Mouse (Mus musculus): ENCODE measurements at regions not wholly inside any gene's neighbourhood (a gene's known extent, or its start where the extent isn't known, plus 50 kb on each side); places are given as distances from the start of the nearest gene placed in this dataset.

DNA sequence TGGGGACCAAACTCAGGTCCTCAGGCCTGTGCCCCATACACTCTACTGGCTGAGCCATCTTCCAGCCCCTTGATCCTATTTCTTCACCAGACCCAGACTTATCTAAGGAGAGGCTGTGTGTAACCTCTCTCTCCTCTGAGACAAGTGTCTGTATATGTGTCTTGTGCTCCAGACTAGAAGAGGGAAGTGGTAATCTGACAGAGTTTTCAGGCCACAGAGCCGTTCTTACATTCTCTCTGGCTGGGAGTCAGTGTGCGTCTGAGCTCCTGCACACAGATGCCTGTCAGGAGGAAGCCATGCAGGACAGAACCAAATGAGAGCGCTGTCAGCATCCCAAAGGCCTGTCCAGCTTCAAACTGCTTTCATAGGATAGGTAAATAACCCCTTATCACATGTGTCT, 60.8 kb upstream of the Spred2 start:
- Histone ChIP-seq H3K27ac (ENCODE audit: control insufficient read depth, insufficient read depth, low read depth, low read length) (no peak overlapping the region), H3K4me1 (ENCODE audit: control insufficient read depth, insufficient read depth, low read length) (no peaks in the 10 kb centered on the region), H3K4me3 (ENCODE audit: control insufficient read depth, low read depth, low read length) (no peak overlapping the region), H3K36me3 (ENCODE audit: control insufficient read depth, insufficient read depth, low read length) (no peaks in the 10 kb centered on the region), H3K27me3 (ENCODE audit: control insufficient read depth, insufficient read depth, low read length) (no peaks in the 10 kb centered on the region)
- no peak for TF ChIP-seq CTCF (IDR thresholded peaks at IDR 0.05; ENCODE audit: control insufficient read depth, insufficient read depth, insufficient replicate concordance, low read depth, low read length)
- no peak for TF ChIP-seq POLR2A (IDR thresholded peaks at IDR 0.05; ENCODE audit: control insufficient read depth, low read depth, low read length)

DNA sequence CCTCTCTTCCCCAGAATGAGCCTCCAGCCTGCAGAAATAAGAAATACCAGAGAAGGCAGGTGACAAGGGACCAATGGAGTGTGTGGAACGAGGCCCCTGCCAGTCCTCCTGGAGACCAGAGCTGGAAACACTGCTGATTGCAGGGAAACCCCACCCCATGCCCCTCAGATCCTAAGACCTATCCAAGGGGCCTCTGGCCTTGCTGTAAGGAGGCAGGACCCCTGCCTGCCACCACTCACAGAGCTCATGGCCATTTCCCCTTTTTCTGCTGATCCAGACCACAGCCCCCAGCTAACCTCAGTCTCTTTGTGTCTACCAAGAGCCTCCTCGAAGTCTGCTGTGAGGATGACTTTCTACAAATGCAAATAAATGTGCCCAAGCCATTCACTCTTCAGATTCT, 57.9 kb upstream of the Spred2 start:
- H3K36me3 ChIP-seq (ENCODE audit: control insufficient read depth, insufficient read depth, low read length): no peaks in the 10 kb centered on the region
- no peak overlapping the region for H3K27ac ChIP-seq (ENCODE audit: control insufficient read depth, insufficient read depth, low read depth, low read length)
- H3K27me3 ChIP-seq (ENCODE audit: control insufficient read depth, insufficient read depth, low read length): no peaks in the 10 kb centered on the region
- H3K4me1 ChIP-seq (ENCODE audit: control insufficient read depth, insufficient read depth, low read length): no peaks in the 10 kb centered on the region
- H3K4me3 ChIP-seq (ENCODE audit: control insufficient read depth, low read depth, low read length): no peak overlapping the region
- TF ChIP-seq POLR2A (IDR thresholded peaks at IDR 0.05; ENCODE audit: control insufficient read depth, low read depth, low read length): no peak
- TF ChIP-seq CTCF (IDR thresholded peaks at IDR 0.05; ENCODE audit: control insufficient read depth, insufficient read depth, insufficient replicate concordance, low read depth, low read length): no peak

DNA sequence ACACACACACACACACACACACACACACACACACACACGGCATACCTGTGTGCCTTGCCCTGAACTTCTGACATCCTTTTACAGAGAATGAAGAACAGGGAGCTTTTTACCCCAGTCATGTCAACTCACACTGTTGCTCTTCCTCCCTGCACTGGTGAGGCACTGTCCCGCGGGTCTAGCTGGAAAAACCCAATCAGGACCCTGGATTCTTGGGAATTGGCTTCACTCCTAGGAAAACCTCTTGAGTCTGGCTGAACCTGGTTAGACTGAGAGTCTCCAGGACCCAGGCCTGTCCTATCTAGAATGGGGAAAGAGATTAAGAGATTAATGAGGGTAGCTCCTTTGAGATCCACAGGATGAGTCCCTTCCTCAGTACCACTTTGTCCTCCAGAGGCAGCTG, 54.5 kb upstream of the Spred2 start:
- Histone ChIP-seq H3K4me1 (ENCODE audit: control insufficient read depth, insufficient read depth, low read length) (no peaks in the 10 kb centered on the region), H3K27ac (ENCODE audit: control insufficient read depth, insufficient read depth, low read depth, low read length) (no peak overlapping the region), H3K27me3 (ENCODE audit: control insufficient read depth, insufficient read depth, low read length) (no peaks in the 10 kb centered on the region), H3K36me3 (ENCODE audit: control insufficient read depth, insufficient read depth, low read length) (no peaks in the 10 kb centered on the region), H3K4me3 (ENCODE audit: control insufficient read depth, low read depth, low read length) (no peak overlapping the region)
- TF ChIP-seq CTCF (IDR thresholded peaks at IDR 0.05; ENCODE audit: control insufficient read depth, insufficient read depth, insufficient replicate concordance, low read depth, low read length): no peak
- TF ChIP-seq POLR2A (IDR thresholded peaks at IDR 0.05; ENCODE audit: control insufficient read depth, low read depth, low read length): no peak

DNA sequence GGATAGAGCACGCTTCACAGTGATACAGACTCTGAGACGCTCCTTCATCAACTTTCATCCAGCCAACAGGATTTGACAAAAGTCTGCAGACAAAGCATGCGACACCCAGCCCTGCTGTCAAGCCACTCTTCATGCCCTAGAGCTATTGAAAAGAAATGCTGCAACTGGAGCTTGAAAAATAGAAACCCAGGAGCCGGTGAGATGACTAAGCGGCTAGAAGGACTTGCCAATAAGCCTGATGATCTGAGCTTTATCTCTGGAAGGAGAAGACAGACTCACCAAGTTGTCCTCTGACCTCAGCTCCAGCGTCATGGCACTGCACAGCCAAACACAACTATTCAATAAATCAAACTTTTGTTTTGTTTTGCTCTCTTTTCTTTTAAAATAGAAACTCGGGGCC, 54.0 kb upstream of the Spred2 start:
- Histone ChIP-seq H3K27ac (ENCODE audit: control insufficient read depth, insufficient read depth, low read depth, low read length) (no peak overlapping the region), H3K4me1 (ENCODE audit: control insufficient read depth, insufficient read depth, low read length) (peaks cover 1% of the 10 kb centered on the region; the same call in 1 of the 2 replicates), H3K4me3 (ENCODE audit: control insufficient read depth, low read depth, low read length) (no peak overlapping the region), H3K36me3 (ENCODE audit: control insufficient read depth, insufficient read depth, low read length) (no peaks in the 10 kb centered on the region), H3K27me3 (ENCODE audit: control insufficient read depth, insufficient read depth, low read length) (no peaks in the 10 kb centered on the region)
- TF ChIP-seq CTCF (IDR thresholded peaks at IDR 0.05; ENCODE audit: control insufficient read depth, insufficient read depth, insufficient replicate concordance, low read depth, low read length) (no peak), POLR2A (IDR thresholded peaks at IDR 0.05; ENCODE audit: control insufficient read depth, low read depth, low read length) (no peak)

DNA sequence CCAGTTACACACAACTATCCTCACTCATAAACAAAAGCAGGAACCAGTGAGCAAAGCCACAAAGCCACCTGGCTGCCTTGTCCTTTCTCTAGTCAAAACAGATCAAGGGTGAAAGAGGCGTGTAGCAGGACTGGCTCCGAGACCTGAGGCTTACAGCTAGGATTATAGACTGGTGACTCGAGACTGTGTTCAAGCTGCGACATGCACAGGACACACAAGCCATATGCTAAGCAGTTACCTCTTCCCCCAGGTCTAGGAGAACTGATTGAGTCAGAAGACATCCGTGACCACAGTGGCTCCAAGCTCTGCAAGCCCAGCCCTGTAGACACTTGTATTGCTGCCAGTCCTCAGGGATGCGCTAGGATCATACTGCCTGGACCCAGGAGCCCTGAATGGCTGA, 50.4 kb upstream of the Spred2 start:
- Histone ChIP-seq H3K4me1 (ENCODE audit: control insufficient read depth, insufficient read depth, low read length) (peaks cover 7% of the 10 kb centered on the region), H3K27me3 (ENCODE audit: control insufficient read depth, insufficient read depth, low read length) (no peaks in the 10 kb centered on the region), H3K36me3 (ENCODE audit: control insufficient read depth, insufficient read depth, low read length) (no peaks in the 10 kb centered on the region), H3K4me3 (ENCODE audit: control insufficient read depth, low read depth, low read length) (no peak overlapping the region), H3K27ac (ENCODE audit: control insufficient read depth, insufficient read depth, low read depth, low read length) (no peak overlapping the region)
- no peak for TF ChIP-seq CTCF (IDR thresholded peaks at IDR 0.05; ENCODE audit: control insufficient read depth, insufficient read depth, insufficient replicate concordance, low read depth, low read length)
- no peak for TF ChIP-seq POLR2A (IDR thresholded peaks at IDR 0.05; ENCODE audit: control insufficient read depth, low read depth, low read length)

All from testis, adult 2 months (tissue).